Mouse (Mus musculus): ENCODE results near the gene Paxx. TPM values are rescaled to one million over a fixed set of nuclear protein-coding genes. Genes with fewer than 3 reads are reported as not detected.
A peak's percentile ranks its signal among the peaks of the same experiment; 100 is the strongest.

Gene Paxx
- polyA plus RNA-seq, 1 experiment: 196 TPM

GRCm38 (mm10) chr2:25501593-25502486, 40.9 kb upstream of the Paxx start, which contains the start of gene C8g:
C8g (minus strand) TSS chr2:25501719.
- Histone ChIP-seq H3K27me3 (ENCODE audit: control insufficient read depth, insufficient read depth, low read length) (no peaks in the 10 kb centered on the region), H3K4me3 (replicated peaks; ENCODE audit: insufficient read depth, low read depth, low read length) (peak within 1 kb of the TSS; percentile 77), H3K27ac (ENCODE audit: insufficient read depth, low read length) (peak within 1 kb of the TSS; percentile 79), H3K4me1 (ENCODE audit: control insufficient read depth, insufficient read depth, low read length) (peaks cover 28% of the 10 kb centered on the region)
- 59% methylated on average over 20 of the region's 20 CpGs for WGBS
- DNase-seq: peak in 1 of 2 experiments; percentile 54
- TF ChIP-seq POLR2A (IDR thresholded peaks at IDR 0.05; ENCODE audit: borderline replicate concordance, insufficient read depth, low read length): no peak
- TF ChIP-seq CTCF (IDR thresholded peaks at IDR 0.05; ENCODE audit: borderline replicate concordance, insufficient read depth, low read depth, low read length): no peak

GRCm38 (mm10) chr2:25500576-25501405, 39.9 kb upstream of the Paxx start, which contains the start of gene Fbxw5:
Fbxw5 (plus strand) TSS chr2:25500750.
- TF ChIP-seq POLR2A (IDR thresholded peaks at IDR 0.05; ENCODE audit: borderline replicate concordance, insufficient read depth, low read length): peak; percentile 62
- no peak for TF ChIP-seq CTCF (IDR thresholded peaks at IDR 0.05; ENCODE audit: borderline replicate concordance, insufficient read depth, low read depth, low read length)
- WGBS: under 1% methylated on average over 37 of the region's 44 CpGs
- H3K27ac ChIP-seq (ENCODE audit: insufficient read depth, low read length): peak within 1 kb of the TSS; percentile 79
- H3K4me3 ChIP-seq (replicated peaks; ENCODE audit: insufficient read depth, low read depth, low read length): peak within 1 kb of the TSS; percentile 77
- peak; percentile 89 to 91 for DNase-seq
- no peaks in the 10 kb centered on the region for H3K27me3 ChIP-seq (ENCODE audit: control insufficient read depth, insufficient read depth, low read length)
- H3K4me1 ChIP-seq (ENCODE audit: control insufficient read depth, insufficient read depth, low read length): peaks cover 22% of the 10 kb centered on the region

- DNase-seq: no peak
- peak overlapping the region; percentile 66 for H3K27ac ChIP-seq (ENCODE audit: insufficient read depth, low read length)
- no peaks in the 10 kb centered on the region for H3K27me3 ChIP-seq (ENCODE audit: control insufficient read depth, insufficient read depth, low read length)
- H3K4me1 ChIP-seq (ENCODE audit: control insufficient read depth, insufficient read depth, low read length): peaks cover 17% of the 10 kb centered on the region
- 76% methylated on average over 6 of the region's 6 CpGs for WGBS
- H3K4me3 ChIP-seq (replicated peaks; ENCODE audit: insufficient read depth, low read depth, low read length): peak overlapping the region; percentile 54
- no peak for TF ChIP-seq CTCF (IDR thresholded peaks at IDR 0.05; ENCODE audit: borderline replicate concordance, insufficient read depth, low read depth, low read length)
- TF ChIP-seq POLR2A (IDR thresholded peaks at IDR 0.05; ENCODE audit: borderline replicate concordance, insufficient read depth, low read length): no peak
Measured at GRCm38 (mm10) chr2:25500071-25500575, 39.2 kb upstream of the Paxx start.

GRCm38 (mm10) chr2:25498622-25499478, 38.0 kb upstream of the Paxx start:
- TF ChIP-seq POLR2A (IDR thresholded peaks at IDR 0.05; ENCODE audit: borderline replicate concordance, insufficient read depth, low read length) (no peak), CTCF (IDR thresholded peaks at IDR 0.05; ENCODE audit: borderline replicate concordance, insufficient read depth, low read depth, low read length) (no peak)
- 74% methylated on average over 15 of the region's 15 CpGs for WGBS

GRCm38 (mm10) chr2:25497846-25498575, 37.1 kb upstream of the Paxx start:
- no peak for TF ChIP-seq POLR2A (IDR thresholded peaks at IDR 0.05; ENCODE audit: borderline replicate concordance, insufficient read depth, low read length)
- no peak for TF ChIP-seq CTCF (IDR thresholded peaks at IDR 0.05; ENCODE audit: borderline replicate concordance, insufficient read depth, low read depth, low read length)
- 64% methylated on average over 6 of the region's 6 CpGs for WGBS
- no peak overlapping the region for H3K4me3 ChIP-seq (replicated peaks; ENCODE audit: insufficient read depth, low read depth, low read length)
- no peak overlapping the region for H3K27ac ChIP-seq (ENCODE audit: insufficient read depth, low read length)
- DNase-seq: peak in 1 of 2 experiments; percentile 20
- H3K27me3 ChIP-seq (ENCODE audit: control insufficient read depth, insufficient read depth, low read length): no peaks in the 10 kb centered on the region
- H3K4me1 ChIP-seq (ENCODE audit: control insufficient read depth, insufficient read depth, low read length): peaks cover 29% of the 10 kb centered on the region

More at GRCm38 (mm10) chr2:25498622-25499478, 38.0 kb upstream of the Paxx start:
- no peak overlapping the region for H3K27ac ChIP-seq (ENCODE audit: insufficient read depth, low read length)
- DNase-seq: peak; percentile 19
- H3K27me3 ChIP-seq (ENCODE audit: control insufficient read depth, insufficient read depth, low read length): no peaks in the 10 kb centered on the region
- peaks cover 20% of the 10 kb centered on the region for H3K4me1 ChIP-seq (ENCODE audit: control insufficient read depth, insufficient read depth, low read length)
- H3K4me3 ChIP-seq (replicated peaks; ENCODE audit: insufficient read depth, low read depth, low read length): no peak overlapping the region

- WGBS: 48% methylated on average over 4 of the region's 4 CpGs
- no peak overlapping the region for H3K27ac ChIP-seq (ENCODE audit: insufficient read depth, low read length)
- H3K27me3 ChIP-seq (ENCODE audit: control insufficient read depth, insufficient read depth, low read length): no peaks in the 10 kb centered on the region
- TF ChIP-seq CTCF (IDR thresholded peaks at IDR 0.05; ENCODE audit: borderline replicate concordance, insufficient read depth, low read depth, low read length) (peak; percentile 76), POLR2A (IDR thresholded peaks at IDR 0.05; ENCODE audit: borderline replicate concordance, insufficient read depth, low read length) (no peak)
- peaks cover 22% of the 10 kb centered on the region for H3K4me1 ChIP-seq (ENCODE audit: control insufficient read depth, insufficient read depth, low read length)
- no peak overlapping the region for H3K4me3 ChIP-seq (replicated peaks; ENCODE audit: insufficient read depth, low read depth, low read length)
- DNase-seq: peak; percentile 63 to 75
Measured at GRCm38 (mm10) chr2:25496462-25496861, 35.6 kb upstream of the Paxx start.

All from cerebellum, adult 2 months (tissue).